ENCODE assay signal across 28 mouse cellular contexts in the genomic region with DNA sequence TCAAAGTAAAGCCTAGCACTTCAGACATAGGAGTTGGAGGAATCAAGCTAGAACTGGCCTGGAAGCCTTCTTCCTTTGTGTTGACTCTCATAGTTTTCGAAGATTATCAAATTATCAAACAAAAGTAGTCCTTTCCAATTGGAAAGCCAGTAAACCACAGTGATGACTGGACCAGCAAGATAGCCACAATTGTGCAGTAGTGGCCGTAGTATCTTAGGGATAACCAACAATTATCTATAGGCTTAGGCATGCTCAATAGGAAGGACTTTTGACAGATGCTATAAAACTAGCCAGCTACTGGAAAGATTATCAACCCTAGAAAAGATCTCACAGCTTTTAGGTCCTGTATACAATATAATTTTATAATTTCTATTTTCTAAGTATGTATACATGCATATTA. TPM values are rescaled to one million over a fixed set of nuclear protein-coding genes. Genes with fewer than 3 reads are reported as not detected.
DNase-seq lines count a peak whose midpoint lies in the region; ATAC-seq and TF ChIP-seq lines count a peak whose summit lies in the region.
"Had no signal": no experiment of that assay in that cellular context is flagged by ENCODE, and none has a peak within 500 bp of the region (broad histone marks: within the 10 kb centered on the region; RNA-seq: fewer than 3 reads in every experiment).

No protein-coding gene starts in this region.

- peaks cover 0 to 5% of the 10 kb centered on the region in 2 experiments; a peak in 2 of 4 replicates for H3K4me1 ChIP-seq in liver, embryonic 14.5 days (replicated peaks; ENCODE audit: control insufficient read depth in 2 of 2, insufficient read depth in 2 of 2, low read length in 1 of 2)
- H3K4me1 ChIP-seq in liver, embryonic 11.5 days (replicated peaks; ENCODE audit: control insufficient read depth, insufficient read depth, low read length), result no peaks in the 10 kb centered on the region
- H3K4me1 ChIP-seq in MEL (ENCODE audit: control insufficient read depth in 1 of 2, insufficient read depth in 2 of 2, low read length in 2 of 2), result peaks cover 5 to 7% of the 10 kb centered on the region in 2 experiments; a peak in 3 of 4 replicates

- intact Hi-C loops in left cerebral cortex, postnatal 14 days (cut with DNase I), result no loop called here

- H3K27me3 ChIP-seq in liver, embryonic 14.5 days (ENCODE audit: control insufficient read depth, insufficient read depth, low read length), result no peaks in the 10 kb centered on the region
- no peaks in the 10 kb centered on the region for H3K27me3 ChIP-seq in liver, embryonic 11.5 days (replicated peaks; ENCODE audit: control insufficient read depth, insufficient read depth, low read length)
- H3K27me3 ChIP-seq in MEL (ENCODE audit: control insufficient read depth in 1 of 2, insufficient read depth in 2 of 2, low read length in 2 of 2), result no peaks in the 10 kb centered on the region
- H3K27me3 ChIP-seq: CH12.LX; embryonic facial prominence, embryonic 13.5 days; embryonic facial prominence, embryonic 15.5 days; forebrain, embryonic 12.5 days had no signal

- no peak overlapping the region for H3K27ac ChIP-seq in liver, embryonic 14.5 days
- H3K27ac ChIP-seq in liver, embryonic 11.5 days (ENCODE audit: low read depth, low read length), result no peak overlapping the region
- no peak overlapping the region for H3K27ac ChIP-seq in MEL (ENCODE audit: control insufficient read depth, low read depth, low read length)
- H3K27ac ChIP-seq: embryonic facial prominence, embryonic 13.5 days; embryonic facial prominence, embryonic 15.5 days; forebrain, embryonic 10.5 days; forebrain, embryonic 12.5 days had no signal

- no peaks in the 10 kb centered on the region; the same call in 1 of the 2 replicates for H3K79me2 ChIP-seq in MEL (ENCODE audit: control insufficient read depth, insufficient read depth, low read length, poor library complexity)

- no peak for TF ChIP-seq CTCF in liver, embryonic 14.5 days (IDR thresholded peaks at IDR 0.05; ENCODE audit: low read depth)
- no peak for TF ChIP-seq CTCF in MEL (IDR thresholded peaks at IDR 0.05 in 2 of 3, conservative IDR thresholded peaks at IDR 0.05 in 1 of 3; ENCODE audit: control insufficient read depth in 1 of 3, insufficient read depth in 1 of 3, low read depth in 2 of 3, low read length in 3 of 3, poor library complexity in 1 of 3, severe bottlenecking in 1 of 3)

- TF ChIP-seq RAD21 in MEL (IDR thresholded peaks at IDR 0.05; ENCODE audit: low read depth, low read length), result no peak

- peaks cover 2% of the 10 kb centered on the region; the same call in 1 of the 2 replicates for H3K36me3 ChIP-seq in liver, embryonic 14.5 days (replicated peaks; ENCODE audit: control insufficient read depth, insufficient read depth, low read depth)
- 0 out of 2 replicates have a peak, but pooled peaks cover 2% of the 10 kb centered on the region for H3K36me3 ChIP-seq in liver, embryonic 11.5 days (ENCODE audit: control insufficient read depth, insufficient read depth, low read length)
- peaks cover 0 to 9% of the 10 kb centered on the region in 2 experiments; a peak in 2 of 4 replicates for H3K36me3 ChIP-seq in MEL (ENCODE audit: control insufficient read depth in 1 of 2, insufficient read depth in 2 of 2, low read length in 2 of 2)
- H3K36me3 ChIP-seq: embryonic facial prominence, embryonic 13.5 days; embryonic facial prominence, embryonic 15.5 days; forebrain, embryonic 10.5 days; forebrain, embryonic 12.5 days had no signal

- H3K9ac ChIP-seq in liver, embryonic 14.5 days (replicated peaks), result no peak overlapping the region
- no peak overlapping the region for H3K9ac ChIP-seq in liver, embryonic 11.5 days (ENCODE audit: low read depth, low read length)
- H3K9ac ChIP-seq in MEL (ENCODE audit: control insufficient read depth, low read depth, low read length, poor library complexity, severe bottlenecking), result no peak overlapping the region
- H3K9ac ChIP-seq: embryonic facial prominence, embryonic 13.5 days; embryonic facial prominence, embryonic 15.5 days; forebrain, embryonic 12.5 days had no signal

- no peak overlapping the region for H3K4me3 ChIP-seq in liver, embryonic 14.5 days (ENCODE audit: insufficient read depth in 1 of 2, low read depth in 2 of 2, low read length in 2 of 2)
- no peak overlapping the region for H3K4me3 ChIP-seq in liver, embryonic 11.5 days (ENCODE audit: low read depth, low read length)
- H3K4me3 ChIP-seq in MEL (ENCODE audit: control insufficient read depth in 1 of 2, insufficient read depth in 1 of 2, low read depth in 2 of 2, low read length in 2 of 2), result no peak overlapping the region
- H3K4me3 ChIP-seq: embryonic facial prominence, embryonic 13.5 days; embryonic facial prominence, embryonic 15.5 days; erythroblast, embryonic 14.5 days; forebrain, embryonic 10.5 days; forebrain, embryonic 12.5 days had no signal

- no peak for TF ChIP-seq POLR2A in MEL (IDR thresholded peaks at IDR 0.05; ENCODE audit: control insufficient read depth in 1 of 2, insufficient read depth in 1 of 2, low read depth in 1 of 2, low read length in 2 of 2, poor library complexity in 1 of 2)

- H3K9me3 ChIP-seq in liver, embryonic 14.5 days (ENCODE audit: control insufficient read depth, low read length), result no peaks in the 10 kb centered on the region
- H3K9me3 ChIP-seq in liver, embryonic 11.5 days (ENCODE audit: control insufficient read depth, low read length), result no peaks in the 10 kb centered on the region
- H3K9me3 ChIP-seq in MEL (replicated peaks; ENCODE audit: insufficient read depth, low read length), result no peaks in the 10 kb centered on the region
- H3K9me3 ChIP-seq: embryonic facial prominence, embryonic 13.5 days; embryonic facial prominence, embryonic 15.5 days; forebrain, embryonic 10.5 days; forebrain, embryonic 12.5 days; G1E had no signal

- peak; percentile 31; the same call in 1 of the 2 replicates for TF ChIP-seq EP300 in liver, embryonic 14.5 days (IDR thresholded peaks at IDR 0.05; ENCODE audit: low read depth)
- peak in 1 of 2 experiments; percentile 67; a peak in 2 of 4 replicates for TF ChIP-seq EP300 in MEL (IDR thresholded peaks at IDR 0.05; ENCODE audit: low read depth in 1 of 2, low read length in 2 of 2)

- no peak for DNase-seq in liver, embryonic 14.5 days (ENCODE audit: low read depth in 3 of 3, low spot score in 3 of 3)
- DNase-seq in liver, embryonic 11.5 days (ENCODE audit: low spot score), result no peak
- DNase-seq in 416B (ENCODE audit: low read depth), result peak; percentile 41
- DNase-seq in MEL (ENCODE audit: low read depth, low spot score), result no peak
- DNase-seq in left cerebral cortex, postnatal 14 days (ENCODE audit: low spot score in 2 of 2), result no peak
- DNase-seq: adrenal gland, adult 2 months; adrenal gland, postnatal 10 days; adrenal gland, postnatal 25 days; B cell, adult 2 months; cerebellum, adult 11 months; cerebellum, adult 18-20 months; cerebellum, adult 8-10 months; cerebellum, adult 9-11 months; cerebellum, postnatal 14 days; cerebellum, postnatal 36 days; embryo, embryonic 11 days had no signal

- no peak overlapping the region for H3K4me2 ChIP-seq in liver, embryonic 14.5 days (ENCODE audit: low read depth)
- H3K4me2 ChIP-seq in liver, embryonic 11.5 days, result no peak overlapping the region
- H3K4me2 ChIP-seq: embryonic facial prominence, embryonic 13.5 days; embryonic facial prominence, embryonic 15.5 days; forebrain, embryonic 12.5 days had no signal

- 0 out of 2 replicates have a peak, but pooled peaks have one; percentile 33 for ATAC-seq in liver, embryonic 14.5 days (ENCODE audit: insufficient read depth)
- ATAC-seq in liver, embryonic 11.5 days (replicated peaks; ENCODE audit: low FRiP score), result no peak
- ATAC-seq in megakaryocyte-erythroid progenitor cell, adult 5-6 weeks (replicated peaks; ENCODE audit: low FRiP score, low TSS enrichment, poor library complexity, severe bottlenecking), result peak; percentile 71
- no peak for ATAC-seq in inflammation-experienced regulatory T-cells, adult 6 months
- ATAC-seq: CD4-positive, CD25-positive, alpha-beta regulatory T cell, adult 4 months; forebrain, embryonic 14.5 days; forebrain, embryonic 16.5 days had no signal

- WGBS in liver, embryonic 14.5 days (ENCODE audit: insufficient replicate concordance), result 13% methylated on average over 2 of the region's 2 CpGs
- 49% methylated on average over 2 of the region's 2 CpGs for WGBS in liver, embryonic 11.5 days

TF ChIP-seq in MEL, 35 proteins besides CTCF, POLR2A, EP300 and RAD21:
- TF ChIP-seq E2F4 (IDR thresholded peaks at IDR 0.05; ENCODE audit: borderline replicate concordance, low read depth, low read length), result no peak
- 0 out of 2 replicates have a peak, but pooled peaks have one; percentile 31 for TF ChIP-seq GATA1 (IDR thresholded peaks at IDR 0.05; ENCODE audit: low read depth, low read length)

RNA-seq across cellular contexts. Expression of a gene that starts 41.8 kb away (rescaled TPM):
- 4.0 and 5.7 TPM in 2 replicates for polyA plus RNA-seq in liver, embryonic 14.5 days (2012; rRNA removed)
- polyA plus RNA-seq in liver, embryonic 14.5 days (2014; fragmentation: Nextera tagmentation; extraction: Ambion mirVana), result 3.3 and 4.5 TPM in 2 replicates
- polyA plus RNA-seq in liver, embryonic 11.5 days (2014; fragmentation: Nextera tagmentation; extraction: Ambion mirVana), result 8.1 and 9.0 TPM in 2 replicates
- total RNA-seq in MEL (2012; rRNA removed), result 8.8 and 8.9 TPM in 2 replicates
- polyA plus RNA-seq in MEL (2012; ENCODE audit: insufficient read depth in 1 of 2, insufficient read length in 2 of 2, low read depth in 1 of 2, low replicate concordance in 2 of 2, missing spikeins in 1 of 2), result 10 to 100 TPM in 1 of 2 experiments, not detected in 1; 12.1 TPM
- total RNA-seq in megakaryocyte-erythroid progenitor cell, adult 5-6 weeks (2014; fragmentation: Nextera tagmentation), result 24.5 and 28.2 TPM in 2 replicates
- total RNA-seq in megakaryocyte-erythroid progenitor cell, adult 5-6 weeks (2017), result 42.6 and 56.8 TPM in 2 replicates
- polyA plus RNA-seq in inflammation-experienced regulatory T-cells, adult 6 months (2017; shearing (Covaris generic)), result 10 to 100 TPM in 1 of 3 experiments, 1 to 10 TPM in 2; 5.5 to 12.1 (median 9.0) TPM
- total RNA-seq in left cerebral cortex, postnatal 14 days (2021), result 10 to 100 TPM; 56.7 to 57.4 TPM

RNA-seq across cellular contexts. Expression of a gene that starts 41.8 kb away (rescaled TPM):
- polyA plus RNA-seq in liver, embryonic 14.5 days (2012; rRNA removed), result 1.6 and 2.7 TPM in 2 replicates
- polyA plus RNA-seq in liver, embryonic 14.5 days (2014; fragmentation: Nextera tagmentation; extraction: Ambion mirVana), result 3.3 and 3.5 TPM in 2 replicates
- 8.2 and 8.8 TPM in 2 replicates for polyA plus RNA-seq in liver, embryonic 11.5 days (2014; fragmentation: Nextera tagmentation; extraction: Ambion mirVana)
- 2.8 and 2.9 TPM in 2 replicates for total RNA-seq in MEL (2012; rRNA removed)
- polyA plus RNA-seq in MEL (2012; ENCODE audit: insufficient read depth in 1 of 2, insufficient read length in 2 of 2, low read depth in 1 of 2, low replicate concordance in 2 of 2, missing spikeins in 1 of 2), result 1 to 10 TPM in 1 of 2 experiments, not detected in 1; 3.6 TPM
- total RNA-seq in megakaryocyte-erythroid progenitor cell, adult 5-6 weeks (2014; fragmentation: Nextera tagmentation), result 9.6 and 13.2 TPM in 2 replicates
- total RNA-seq in megakaryocyte-erythroid progenitor cell, adult 5-6 weeks (2017), result 14.9 and 22.9 TPM in 2 replicates
- 10 to 100 TPM; 21.3 to 29.1 (median 21.8) TPM for polyA plus RNA-seq in inflammation-experienced regulatory T-cells, adult 6 months (2017; shearing (Covaris generic))
- 10 to 100 TPM; 10.1 to 10.5 TPM for total RNA-seq in left cerebral cortex, postnatal 14 days (2021)

Comparison
In these comparisons a context has a peak if more than half of its experiments do, and no peak if none do; other contexts are left out.
1. ATAC-seq: peak in liver, embryonic 14.5 days (single experiment) and megakaryocyte-erythroid progenitor cell, adult 5-6 weeks (single experiment); none in liver, embryonic 11.5 days (single experiment) and inflammation-experienced regulatory T-cells, adult 6 months (single experiment).